Mouse (Mus musculus) kidney, postnatal 0 days (tissue): ENCODE measurements around the gene Rfx2. TPM values are rescaled to one million over a fixed set of nuclear protein-coding genes. Genes with fewer than 3 reads are reported as not detected.
A peak's percentile ranks its signal among the peaks of the same experiment; 100 is the strongest.

ENCODE experiments used
- ATAC-seq: fragments of 200-750 bp; cut with Nextera tagmentation; replicated peaks from 2 replicates; pipeline ENCODE4 v1.8.0; 2017; ENCODE audit warnings: low read depth, moderate number of reproducible peaks, moderate TSS enrichment, moderate library complexity; ENCODE audit not compliant: low FRiP score
- DNase-seq: peaks from one replicate; pipeline ENCODE4 v3.0.0-alpha.2; 2016; ENCODE audit warnings: low spot score
- H3K27ac ChIP-seq: fragments of 300-500 bp; sonication (generic); 2 replicates; pipeline ENCODE4 v1.5.1; 2014; ENCODE audit warnings: mild to moderate bottlenecking
- H3K27me3 ChIP-seq: fragments of 300-500 bp; sonication (generic); 2 replicates; pipeline ENCODE4 v1.6.1; 2014; ENCODE audit warnings: low read length, mixed read lengths; ENCODE audit not compliant: insufficient read depth
- H3K36me3 ChIP-seq: fragments of 300-500 bp; sonication (generic); 2 replicates; pipeline ENCODE4 v1.6.1; 2014; ENCODE audit warnings: low read length, mixed read lengths; ENCODE audit not compliant: insufficient read depth
- H3K4me1 ChIP-seq: fragments of 300-500 bp; sonication (generic); replicated peaks from 2 replicates; pipeline ENCODE4 v1.6.1; 2014; ENCODE audit warnings: antibody characterized with exemption, low read length, mixed read lengths; ENCODE audit not compliant: insufficient read depth
- H3K4me2 ChIP-seq: fragments of 300-500 bp; sonication (generic); 2 replicates; pipeline ENCODE4 v1.6.1; 2014; ENCODE audit warnings: mild to moderate bottlenecking, low read length, moderate library complexity, mixed read lengths
- H3K4me3 ChIP-seq: fragments of 300-500 bp; sonication (generic); replicated peaks from 2 replicates; pipeline ENCODE4 v1.5.1; 2014; ENCODE audit warnings: low read depth, low read length
- H3K9ac ChIP-seq: fragments of 300-500 bp; sonication (generic); 2 replicates; pipeline ENCODE4 v1.6.1; 2014; ENCODE audit warnings: low read depth, low read length
- H3K9me3 ChIP-seq: fragments of 300-500 bp; sonication (generic); replicated peaks from 2 replicates; pipeline ENCODE4 v1.6.1; 2016; ENCODE audit warnings: low read length, inconsistent platforms, mixed read lengths
- CTCF ChIP-seq: IDR thresholded peaks from 2 replicates; pipeline ENCODE4 v1.5.1; 2016; ENCODE audit warnings: antibody characterized with exemption, low read depth, mild to moderate bottlenecking, moderate library complexity
- WGBS: fragments of 180-500 bp; shearing (Covaris S2); extraction: QIAGEN DNeasy Blood & Tissue Kit; methylation state at CpG from one replicate; pipeline ENCODE4 v1.1.7; 2014; 5-methylcytosine and 5-hydroxymethylcytosine counted together
- polyA plus RNA-seq: library from polyadenylated mRNA; unstranded; fragments of >200 nt; fragmentation: Nextera tagmentation; extraction: Ambion mirVana; gene quantifications from 2 replicates; pipeline ENCODE4 v1.2.1, GENCODE M21; 2015

Gene Rfx2
- polyA plus RNA-seq, 1 experiment from 2014 or later, result 1.6 TPM

DNA sequence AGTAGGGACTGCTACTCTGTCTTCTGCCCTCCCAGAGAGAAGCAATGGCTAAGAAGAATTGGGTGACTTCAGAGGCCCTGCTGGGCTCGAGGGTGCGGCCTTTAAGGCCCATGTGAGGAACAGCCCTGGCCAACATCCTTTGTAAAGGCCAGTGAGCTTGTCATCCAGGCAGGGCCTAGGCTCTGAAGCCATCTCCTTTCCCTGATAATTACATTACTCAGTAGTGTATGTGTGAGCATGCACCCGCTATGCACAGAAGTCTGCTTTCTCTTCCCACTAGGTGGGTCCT, 15.8 kb downstream of the Rfx2 start:
- ATAC-seq, result no peak
- H3K4me3 ChIP-seq, result no peak overlapping the region
- H3K27ac ChIP-seq, result no peak overlapping the region
- H3K36me3 ChIP-seq, result no peaks in the 10 kb centered on the region
- DNase-seq, result no peak
- TF ChIP-seq CTCF, result no peak
- H3K4me1 ChIP-seq, result no peaks in the 10 kb centered on the region
- H3K4me2 ChIP-seq, result no peak overlapping the region
- H3K27me3 ChIP-seq, result no peaks in the 10 kb centered on the region
- H3K9ac ChIP-seq, result no peak overlapping the region
- WGBS, result 79% methylated on average over 3 of the region's 3 CpGs
- no peaks in the 10 kb centered on the region for H3K9me3 ChIP-seq

- WGBS, result 19% methylated on average over 24 of the region's 24 CpGs
These were observed 16.3 kb downstream of the Rfx2 start for GRCm38 (mm10) chr17:56814316-56815056.

DNA sequence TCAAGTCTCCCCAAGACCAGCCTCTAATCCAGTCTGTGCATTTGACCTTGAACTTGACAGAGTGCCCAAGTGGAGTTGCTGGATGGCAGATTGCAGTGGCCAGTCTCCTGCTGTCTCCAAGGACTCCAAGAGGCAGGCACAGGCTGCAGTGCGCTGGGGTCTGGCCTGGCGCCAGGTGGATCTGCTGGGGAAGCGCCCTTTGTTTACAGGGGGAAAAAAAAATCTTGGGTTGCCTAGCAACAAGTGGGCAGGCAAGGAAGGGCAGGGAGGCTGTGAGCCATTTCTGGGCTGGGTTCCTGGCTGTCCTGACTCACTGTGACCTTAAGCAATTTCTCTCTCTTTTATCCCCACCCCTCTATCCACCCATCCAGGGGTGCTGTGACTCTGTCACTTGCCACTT, 20.6 kb downstream of the Rfx2 start:
- no peak for TF ChIP-seq CTCF
- DNase-seq (peak; percentile 67), ATAC-seq (peak; percentile 15; the same call in 1 of the 2 replicates)
- Histone ChIP-seq H3K9me3 (no peaks in the 10 kb centered on the region), H3K4me2 (no peak overlapping the region), H3K27me3 (no peaks in the 10 kb centered on the region), H3K36me3 (no peaks in the 10 kb centered on the region), H3K9ac (no peak overlapping the region), H3K4me3 (no peak overlapping the region), H3K4me1 (no peaks in the 10 kb centered on the region), H3K27ac (no peak overlapping the region)
- WGBS, result 7% methylated on average over 3 of the region's 3 CpGs

More at GRCm38 (mm10) chr17:56814316-56815056, 16.3 kb downstream of the Rfx2 start:
- TF ChIP-seq CTCF, result no peak
- Histone ChIP-seq H3K4me2 (no peak overlapping the region), H3K27me3 (no peaks in the 10 kb centered on the region), H3K9me3 (no peaks in the 10 kb centered on the region), H3K4me1 (no peaks in the 10 kb centered on the region), H3K9ac (no peak overlapping the region), H3K36me3 (no peaks in the 10 kb centered on the region), H3K27ac (no peak overlapping the region), H3K4me3 (no peak overlapping the region)
- ATAC-seq, result 0 out of 2 replicates have a peak, but pooled peaks have one; percentile 37
- peak; percentile 82 for DNase-seq

DNA sequence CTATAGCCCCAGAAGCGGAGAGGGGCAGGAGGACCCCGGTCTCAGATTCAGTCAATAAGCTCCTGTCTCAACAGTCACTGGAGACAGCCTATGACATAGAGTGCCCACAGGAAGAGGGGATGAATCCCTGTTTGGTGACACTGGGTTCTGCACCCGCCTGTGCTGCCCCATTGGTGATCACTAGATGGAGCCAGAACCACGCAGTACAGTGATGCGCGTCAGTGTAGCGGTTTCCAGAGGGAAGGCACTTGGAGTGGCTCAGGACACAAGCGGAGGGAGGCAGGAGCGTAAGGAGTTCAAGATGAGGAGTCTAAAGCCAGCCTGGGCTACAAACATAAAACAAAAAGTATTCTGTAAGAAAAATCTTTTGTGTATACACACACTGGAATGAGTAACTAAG, 22.3 kb downstream of the Rfx2 start:
- Histone ChIP-seq H3K27me3 (no peaks in the 10 kb centered on the region), H3K9me3 (no peaks in the 10 kb centered on the region), H3K4me1 (no peaks in the 10 kb centered on the region), H3K4me3 (no peak overlapping the region), H3K9ac (no peak overlapping the region), H3K27ac (no peak overlapping the region), H3K36me3 (no peaks in the 10 kb centered on the region), H3K4me2 (no peak overlapping the region)
- ATAC-seq (peak; percentile 70), DNase-seq (peak; percentile 90)
- 12% methylated on average over 9 of the region's 9 CpGs for WGBS
- peak; percentile 98 for TF ChIP-seq CTCF

DNA sequence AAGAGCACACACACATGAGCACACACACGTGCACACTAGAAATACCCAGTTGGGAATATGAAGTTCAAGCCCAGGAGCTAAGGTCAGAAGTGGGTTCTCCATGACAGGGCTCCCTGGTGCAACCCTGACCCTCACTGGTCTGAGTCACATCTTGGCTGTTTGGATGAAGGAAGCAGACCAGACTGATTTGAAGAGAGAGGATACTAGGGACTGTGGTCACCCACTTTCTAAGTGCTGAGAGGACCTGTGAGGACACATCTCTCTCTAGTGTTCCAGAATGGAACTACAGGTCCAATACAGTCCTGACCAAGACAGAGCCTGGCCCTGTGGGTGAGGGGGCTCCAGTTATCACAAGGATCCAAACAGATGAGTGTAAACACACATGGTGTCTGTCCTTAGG, 25.0 kb downstream of the Rfx2 start:
- Histone ChIP-seq H3K4me1 (no peaks in the 10 kb centered on the region), H3K4me2 (no peak overlapping the region), H3K27ac (no peak overlapping the region), H3K4me3 (no peak overlapping the region), H3K9ac (no peak overlapping the region), H3K9me3 (no peaks in the 10 kb centered on the region), H3K27me3 (no peaks in the 10 kb centered on the region), H3K36me3 (no peaks in the 10 kb centered on the region)
- 79% methylated on average over 1 of the region's 1 CpGs for WGBS
- peak; percentile 52; the same call in 1 of the 2 replicates for TF ChIP-seq CTCF
- DNase-seq (peak; percentile 23), ATAC-seq (no peak)

GRCm38 (mm10) chr17:56804952-56805351, 25.9 kb downstream of the Rfx2 start:
- Histone ChIP-seq H3K9me3 (no peaks in the 10 kb centered on the region), H3K4me2 (no peak overlapping the region), H3K4me1 (no peaks in the 10 kb centered on the region), H3K36me3 (no peaks in the 10 kb centered on the region), H3K4me3 (no peak overlapping the region), H3K27me3 (no peaks in the 10 kb centered on the region), H3K27ac (no peak overlapping the region), H3K9ac (no peak overlapping the region)
- DNase-seq (no peak), ATAC-seq (no peak)
- TF ChIP-seq CTCF, result no peak
- 68% methylated on average over 5 of the region's 5 CpGs for WGBS

- Histone ChIP-seq H3K27ac (no peak overlapping the region), H3K4me1 (no peaks in the 10 kb centered on the region), H3K36me3 (no peaks in the 10 kb centered on the region), H3K4me2 (no peak overlapping the region), H3K27me3 (no peaks in the 10 kb centered on the region), H3K4me3 (no peak overlapping the region), H3K9ac (no peak overlapping the region), H3K9me3 (no peaks in the 10 kb centered on the region)
- WGBS, result 79% methylated on average over 8 of the region's 8 CpGs
- ATAC-seq (no peak), DNase-seq (no peak)
- no peak for TF ChIP-seq CTCF
These were observed 28.7 kb downstream of the Rfx2 start for GRCm38 (mm10) chr17:56802065-56802464.
